Mouse (Mus musculus) 3T3-L1 (cell line): ENCODE measurements around the gene Fbn1.
"Not testable (repeated sequence)": the region's sequence is repeated elsewhere in the genome, so short reads cannot be mapped to it uniquely, and the experiment has no call there.

Experiments used
- DNase-seq: peaks from one replicate; pipeline ENCODE4 v3.0.0-alpha.2; 2015; ENCODE audit warnings: low read depth, low spot score

Gene Fbn1

DNA sequence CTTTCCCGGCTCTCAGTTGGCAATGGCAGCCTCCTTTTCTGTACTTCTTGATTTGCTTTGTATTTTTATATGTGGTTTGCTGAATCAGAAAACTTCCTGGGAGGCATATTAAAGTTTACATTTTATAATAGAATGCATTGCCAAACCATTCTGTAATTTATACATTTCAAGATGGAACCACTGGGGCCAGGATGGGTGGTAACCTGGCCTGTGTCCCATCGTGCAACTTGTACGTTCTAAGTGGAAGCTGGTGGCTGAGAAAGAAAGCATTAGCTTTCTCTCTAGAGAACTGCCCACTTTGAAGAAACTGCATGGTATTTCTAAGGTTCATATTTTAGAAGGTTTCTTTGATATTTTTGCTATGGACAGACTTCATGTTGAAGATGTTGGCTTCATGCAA, 212.3 kb downstream of the Fbn1 start:
- DNase-seq, result no peak

GRCm38 (mm10) chr2:125293969-125294491, 213.8 kb downstream of the Fbn1 start:
- peak; percentile 99 for DNase-seq

- DNase-seq, result peak; percentile 95
Measured at GRCm38 (mm10) chr2:125292616-125293015, 215.2 kb downstream of the Fbn1 start.

DNA sequence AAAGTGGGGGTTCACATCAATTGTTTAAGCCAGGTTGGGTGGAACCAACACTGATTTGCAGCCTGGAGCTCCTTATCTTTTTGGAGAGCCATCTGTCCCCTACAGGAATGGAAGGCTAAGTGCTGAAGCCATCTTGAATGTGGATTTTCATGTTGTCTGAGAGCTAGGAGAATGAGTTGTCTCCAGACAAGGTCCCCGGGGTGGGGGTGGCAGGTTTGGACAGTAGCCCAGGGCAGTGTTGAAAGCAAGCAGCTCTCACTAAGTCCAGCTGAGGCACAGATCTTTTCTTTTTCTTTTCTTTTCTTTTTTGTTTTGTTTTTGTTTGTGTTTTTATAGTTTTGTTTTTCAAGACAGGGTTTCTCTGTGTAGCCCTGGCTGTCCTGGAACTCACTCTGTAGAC, 216.7 kb downstream of the Fbn1 start:
- peak; percentile 71 for DNase-seq

DNA sequence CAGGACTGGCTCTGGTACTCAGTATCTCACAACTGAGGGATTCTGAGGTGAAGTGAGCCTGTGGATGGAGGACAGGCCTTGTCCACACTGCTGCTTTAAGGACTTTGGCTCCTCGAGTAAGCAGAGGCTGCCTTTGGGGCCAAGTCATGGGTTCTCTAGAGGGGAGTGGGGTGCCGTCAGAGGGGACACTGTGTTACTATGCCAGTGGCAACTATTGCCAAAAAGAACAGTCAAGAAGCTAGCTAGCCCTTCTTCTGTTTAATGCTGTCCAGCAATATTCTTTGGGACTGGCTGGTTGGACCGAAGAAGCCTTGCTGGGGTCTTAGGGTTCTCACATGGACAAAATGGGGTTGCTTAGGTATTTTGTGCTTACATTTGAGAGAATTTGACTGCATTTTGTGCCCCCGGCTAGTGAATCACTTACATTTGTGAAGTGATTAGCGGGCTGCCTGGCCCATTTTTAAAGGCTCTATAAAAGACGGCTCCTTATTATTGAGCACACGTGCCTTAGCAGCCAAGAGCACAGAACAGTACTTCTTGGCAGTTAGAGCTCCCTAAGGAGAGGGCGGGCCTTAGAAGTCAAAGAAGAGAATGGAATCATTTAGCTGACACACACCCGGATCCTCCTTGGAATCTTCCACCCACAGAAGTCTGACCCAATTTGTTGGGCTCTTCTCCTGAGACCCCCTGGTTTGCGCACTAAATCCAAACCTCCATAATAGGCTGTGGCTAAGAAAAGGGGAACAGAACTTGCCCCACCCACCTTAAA, 217.4 kb downstream of the Fbn1 start:
- peak; percentile 86 for DNase-seq

- DNase-seq, result no peak
Measured at GRCm38 (mm10) chr2:125285777-125286176, 222.0 kb downstream of the Fbn1 start.

DNA sequence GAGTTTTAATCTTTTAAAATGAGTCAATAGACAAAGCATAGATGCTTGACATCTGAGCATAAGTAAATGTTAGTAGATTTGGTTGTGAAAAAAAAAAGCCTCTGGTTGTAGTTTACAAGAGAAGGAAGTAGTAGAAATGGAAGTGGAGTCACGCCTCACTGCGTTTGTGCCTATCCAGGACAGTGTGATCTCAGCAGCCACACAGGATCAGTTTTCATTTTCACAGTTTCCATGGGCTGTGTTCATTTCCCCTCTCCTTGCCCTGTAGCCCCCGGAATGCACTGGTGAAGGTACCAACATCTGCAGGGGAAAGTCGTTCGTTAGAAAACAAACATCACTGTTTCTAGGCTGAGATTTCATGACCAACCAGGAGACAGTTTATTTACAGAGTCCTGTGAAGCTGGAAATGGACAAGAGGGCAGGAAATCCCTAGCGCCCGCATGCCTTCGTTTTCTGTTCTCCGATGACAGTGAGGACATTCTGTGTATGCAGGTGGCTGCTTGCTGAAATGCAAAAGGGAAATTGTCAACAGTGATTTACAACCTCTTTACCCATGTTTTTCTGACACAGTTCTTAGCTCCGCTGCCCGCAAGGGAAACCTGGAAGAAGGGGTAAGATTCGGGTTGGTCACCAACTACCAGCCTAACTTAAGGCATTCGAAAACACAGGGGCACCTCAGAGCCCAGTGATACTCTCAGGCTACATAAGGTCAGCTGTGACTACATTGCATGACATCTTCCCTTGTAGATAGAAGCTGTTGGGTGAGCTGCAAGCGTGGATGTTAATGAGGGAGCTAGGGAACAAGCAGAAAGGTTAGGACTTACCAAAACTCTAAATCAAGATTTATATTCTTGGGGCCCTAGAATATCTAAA, 225.2 kb downstream of the Fbn1 start:
- DNase-seq, result no peak

DNA sequence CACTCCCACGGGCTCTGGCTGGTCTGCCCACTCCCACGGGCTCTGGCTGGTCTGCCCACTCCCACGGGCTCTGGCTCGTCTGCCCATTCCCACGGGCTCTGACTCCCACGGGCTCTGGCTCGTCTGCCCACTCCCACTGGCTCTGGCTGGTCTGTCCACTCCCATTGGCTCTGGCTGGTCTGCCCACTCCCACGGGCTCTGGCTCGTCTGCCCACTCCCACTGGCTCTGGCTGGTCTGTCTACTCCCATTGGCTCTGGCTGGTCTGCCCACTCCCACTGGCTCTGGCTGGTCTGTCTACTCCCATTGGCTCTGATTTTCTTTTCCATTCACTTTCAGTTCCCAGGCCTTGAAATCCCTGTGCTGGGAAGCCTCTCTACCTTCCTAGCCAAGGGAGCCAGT, 227.8 kb downstream of the Fbn1 start:
- DNase-seq, result not testable (repeated sequence)

DNA sequence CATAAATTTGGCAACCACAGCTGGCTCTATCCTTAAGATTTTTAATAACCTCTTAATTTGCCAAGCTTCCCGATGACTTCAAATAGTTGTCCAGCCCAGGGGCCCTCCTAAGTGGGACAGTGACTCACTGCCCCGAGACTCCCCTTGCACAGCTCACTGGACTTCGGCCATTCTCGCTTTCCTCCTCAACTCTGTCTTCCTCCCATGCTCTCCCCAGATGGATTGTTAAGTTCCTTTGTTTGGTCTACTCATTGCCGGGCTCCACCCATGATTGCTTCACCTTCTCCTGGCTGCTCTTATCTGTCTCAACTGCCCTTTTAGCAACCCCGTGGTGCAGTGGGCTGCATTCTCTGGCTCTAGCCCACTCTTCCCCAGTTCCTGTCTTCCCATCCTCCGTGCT, 229.3 kb downstream of the Fbn1 start:
- peak; percentile 87 for DNase-seq

- no peak for DNase-seq
Measured at GRCm38 (mm10) chr2:125276692-125277091, 231.1 kb downstream of the Fbn1 start.

DNA sequence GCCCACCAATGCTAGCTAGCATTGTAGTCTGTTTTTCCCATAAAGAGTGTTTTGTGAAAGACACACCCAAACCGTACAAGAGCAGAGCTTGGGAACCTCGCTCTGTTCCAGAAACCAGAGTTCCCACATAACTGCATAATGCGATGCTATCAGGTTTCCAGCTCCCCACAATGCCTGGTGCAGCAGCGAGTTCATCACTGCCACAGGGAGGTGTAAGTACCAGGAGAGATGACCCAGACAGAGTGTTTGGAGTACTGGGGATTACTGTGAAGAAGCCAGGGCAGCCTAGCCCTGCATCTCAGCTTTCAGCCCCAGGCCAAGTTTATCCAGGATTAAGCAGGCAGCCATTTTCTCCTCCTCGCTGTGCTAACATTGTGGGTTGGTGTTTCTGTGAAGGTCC, 232.2 kb downstream of the Fbn1 start:
- DNase-seq, result no peak

DNA sequence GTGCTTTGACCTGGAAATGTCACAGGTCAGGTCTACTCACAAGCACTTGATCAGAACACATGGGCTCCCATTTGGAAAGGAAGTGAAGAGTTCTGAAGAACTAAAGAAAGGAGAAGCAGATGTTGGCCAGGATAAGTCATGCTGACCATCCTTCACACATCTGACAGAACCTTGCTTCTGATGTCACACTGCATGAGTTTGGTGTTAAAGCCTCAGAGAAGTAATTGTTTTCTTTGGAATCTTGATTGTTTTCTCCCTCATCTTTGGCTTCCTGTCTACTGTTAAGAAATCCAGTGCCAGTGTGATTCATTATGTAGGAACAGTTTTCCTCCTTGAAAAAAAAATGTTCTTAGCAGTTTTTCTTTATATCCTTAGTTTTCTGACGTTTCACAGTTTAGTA, 238.9 kb downstream of the Fbn1 start:
- peak; percentile 68 for DNase-seq

DNA sequence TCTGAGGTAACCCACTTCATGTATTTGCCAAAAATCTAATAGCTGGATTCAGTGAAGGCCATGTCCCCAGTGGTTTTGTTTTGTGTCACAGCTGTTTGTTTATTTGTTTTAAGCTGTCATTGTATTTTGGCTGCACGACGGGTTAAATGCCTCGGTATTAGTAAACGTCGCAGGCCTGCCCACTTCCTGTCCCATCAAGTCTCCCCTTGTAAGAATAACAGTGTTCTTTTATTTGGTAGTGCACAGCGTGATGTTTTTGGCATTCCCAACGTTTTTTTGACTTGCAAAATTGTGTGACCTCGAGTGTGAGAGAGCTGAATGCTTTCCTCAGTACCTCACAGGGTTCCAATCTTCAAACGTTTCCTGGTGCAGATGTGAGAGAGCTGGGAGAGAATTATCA, 244.0 kb downstream of the Fbn1 start:
- no peak for DNase-seq

DNA sequence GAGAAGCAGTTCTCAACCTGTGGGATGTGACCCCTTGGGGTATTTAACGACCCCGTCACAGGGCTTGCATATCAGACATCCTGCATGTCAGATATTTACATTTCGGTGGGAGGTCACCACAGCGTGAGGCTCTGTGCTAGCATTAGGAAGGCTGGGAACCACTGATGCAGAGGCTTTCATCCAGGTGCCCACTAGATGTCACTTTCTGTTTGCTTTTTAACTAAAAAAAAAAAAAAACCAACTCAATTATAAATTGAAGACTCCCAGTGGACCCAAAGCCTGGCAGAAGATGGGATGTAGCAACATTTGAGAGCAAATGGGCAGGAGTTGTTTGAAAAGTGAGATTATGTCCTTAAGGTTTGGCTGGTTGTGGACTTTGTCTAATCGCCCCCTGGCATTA, 244.7 kb downstream of the Fbn1 start:
- peak; percentile 81 for DNase-seq

GRCm38 (mm10) chr2:125260326-125260725, 247.5 kb downstream of the Fbn1 start:
- DNase-seq, result no peak

DNA sequence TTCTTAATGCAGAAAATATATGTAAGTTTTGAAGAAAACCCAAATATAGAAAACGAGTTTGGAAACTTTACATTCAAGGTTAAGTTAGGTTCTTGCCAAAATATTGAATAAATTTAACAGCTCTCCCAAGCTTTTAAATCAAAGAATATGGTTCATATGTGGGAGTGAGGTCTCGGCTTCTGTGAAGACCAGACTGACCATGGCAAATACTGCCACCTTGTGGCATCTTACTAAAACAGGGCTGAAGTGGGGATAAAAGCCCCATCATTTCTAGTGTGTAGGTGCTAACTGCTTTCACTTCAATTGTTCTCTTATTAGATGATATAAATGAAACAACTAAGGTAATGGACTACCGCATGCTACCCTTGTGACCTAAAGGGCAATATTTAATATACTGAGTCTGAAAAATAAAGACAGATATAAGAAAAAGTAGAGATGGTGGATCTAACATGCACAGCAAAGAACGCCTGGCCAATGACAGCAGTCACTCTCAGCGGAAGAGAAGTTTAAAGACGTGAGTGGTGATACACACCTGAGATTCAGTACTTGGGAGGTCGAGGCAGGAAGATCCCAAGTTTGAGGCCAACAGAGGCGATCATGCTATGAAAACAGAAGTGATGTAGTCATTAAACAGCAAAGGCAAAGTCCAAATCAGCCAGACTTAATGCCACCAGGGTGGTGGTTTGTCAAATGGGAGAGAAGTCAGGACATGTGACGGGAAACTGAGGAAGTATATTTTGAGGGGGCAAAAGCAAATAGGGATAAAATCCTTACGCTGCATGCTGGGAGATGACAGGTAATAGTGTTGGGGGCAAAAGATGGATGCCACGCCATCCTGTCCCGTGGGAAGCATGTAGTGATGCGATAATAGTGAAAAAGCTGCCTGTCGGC, 248.3 kb downstream of the Fbn1 start:
- peak; percentile 81 for DNase-seq

GRCm38 (mm10) chr2:125255886-125256285, 251.9 kb downstream of the Fbn1 start:
- DNase-seq, result no peak

DNA sequence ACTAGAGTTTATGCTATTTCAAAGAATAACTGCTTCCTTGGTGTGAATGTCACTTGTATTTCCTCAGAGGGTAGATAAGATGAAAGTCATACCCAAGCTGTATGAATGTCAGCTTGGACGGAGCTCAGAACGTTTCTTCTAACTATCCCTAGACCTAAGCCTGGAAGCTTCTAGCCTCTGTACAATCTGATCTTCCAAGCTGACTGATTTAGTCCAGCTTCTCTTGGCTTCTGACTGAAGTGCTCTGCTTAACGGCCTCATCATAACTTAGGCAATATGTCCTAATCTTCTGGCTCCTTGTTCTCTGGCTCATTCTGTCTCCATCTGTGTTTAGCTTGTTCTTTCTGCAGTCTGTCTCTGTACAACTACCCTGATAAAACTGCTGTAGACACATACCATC, 253.2 kb downstream of the Fbn1 start:
- no peak for DNase-seq

DNA sequence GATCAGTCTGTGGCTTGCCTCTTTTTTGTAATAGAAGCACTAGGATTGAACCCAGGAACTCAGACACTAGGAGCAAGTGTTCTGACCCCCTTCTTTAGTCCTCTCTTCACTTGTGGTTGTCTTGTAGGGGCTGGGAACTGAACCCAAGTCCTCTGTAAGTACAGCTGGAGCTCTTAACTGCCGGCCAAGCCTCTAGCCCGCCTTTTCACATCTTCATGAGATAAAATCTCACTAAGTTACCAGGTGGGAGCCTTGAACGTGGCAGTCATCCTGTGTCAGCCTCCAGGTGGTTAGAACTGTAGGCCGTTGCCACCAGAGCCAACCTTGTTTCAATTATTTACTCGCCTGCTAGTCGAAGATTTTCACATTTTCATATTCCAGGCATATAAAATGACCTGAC, 254.1 kb downstream of the Fbn1 start:
- DNase-seq, result no peak

DNA sequence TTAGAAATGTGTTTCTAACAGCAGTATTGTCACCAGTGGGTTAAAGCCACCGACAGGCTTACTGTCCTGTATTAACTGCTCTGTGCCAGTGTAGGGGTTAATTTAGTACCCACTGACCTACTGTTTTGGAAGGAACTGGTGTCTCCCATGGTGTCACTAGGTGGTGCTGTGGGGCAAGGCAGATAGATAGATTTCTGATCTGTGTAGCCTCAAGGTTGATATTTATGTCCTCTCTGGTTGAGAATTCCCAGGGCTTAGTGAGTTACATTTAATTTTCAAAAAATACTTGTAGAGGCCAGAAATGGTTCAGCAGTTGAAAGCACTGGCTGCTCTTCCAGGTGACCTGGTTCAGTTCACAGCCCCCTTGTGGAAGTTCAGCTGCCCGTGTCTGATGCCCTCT, 255.5 kb downstream of the Fbn1 start:
- DNase-seq, result peak; percentile 80

GRCm38 (mm10) chr2:125251781-125252180, 256.0 kb downstream of the Fbn1 start:
- no peak for DNase-seq
